Mouse (Mus musculus): Measurements from ENCODE around the gene Spata16.

Gene Spata16

GRCm38 (mm10) chr3:26834178-26835050 is 197.0 kb downstream of the Spata16 start:
- DNase-seq: no peak

GRCm38 (mm10) chr3:26835051-26835755 is 197.8 kb downstream of the Spata16 start:
- no peak for DNase-seq

GRCm38 (mm10) chr3:26845041-26845440 is 207.6 kb downstream of the Spata16 start:
- DNase-seq: no peak

GRCm38 (mm10) chr3:26847935-26848334 is 210.5 kb downstream of the Spata16 start:
- DNase-seq: no peak

- DNase-seq: no peak
Observed at GRCm38 (mm10) chr3:26850207-26850606, 212.8 kb downstream of the Spata16 start.

GRCm38 (mm10) chr3:26850691-26851563 is 213.5 kb downstream of the Spata16 start:
- DNase-seq: no peak

- no peak for DNase-seq
Observed at GRCm38 (mm10) chr3:26853557-26853956, 216.1 kb downstream of the Spata16 start.

GRCm38 (mm10) chr3:26874706-26875105 is 237.3 kb downstream of the Spata16 start:
- DNase-seq: no peak

GRCm38 (mm10) chr3:26877291-26877690 is 239.9 kb downstream of the Spata16 start:
- DNase-seq: no peak

GRCm38 (mm10) chr3:26916607-26917006 is 279.2 kb downstream of the Spata16 start:
- no peak for DNase-seq

- DNase-seq: no peak
Observed at GRCm38 (mm10) chr3:26920986-26921385, 283.6 kb downstream of the Spata16 start.

GRCm38 (mm10) chr3:26921576-26921975 is 284.2 kb downstream of the Spata16 start:
- DNase-seq: no peak

GRCm38 (mm10) chr3:26923391-26923790 is 286.0 kb downstream of the Spata16 start:
- DNase-seq: no peak

- DNase-seq: no peak
Observed at GRCm38 (mm10) chr3:26924212-26924611, 286.8 kb downstream of the Spata16 start.

GRCm38 (mm10) chr3:26933079-26933478 is 295.7 kb downstream of the Spata16 start:
- no peak for DNase-seq

- no peak for DNase-seq
Observed at GRCm38 (mm10) chr3:26936897-26937590, 299.6 kb downstream of the Spata16 start.

GRCm38 (mm10) chr3:26966776-26967175 is 329.4 kb downstream of the Spata16 start:
- DNase-seq: no peak

- no peak for DNase-seq
Observed at GRCm38 (mm10) chr3:26968852-26969513, 331.6 kb downstream of the Spata16 start.

GRCm38 (mm10) chr3:26970529-26970928 is 333.1 kb downstream of the Spata16 start:
- DNase-seq: no peak

- no peak for DNase-seq
Observed at GRCm38 (mm10) chr3:26971276-26971675, 333.9 kb downstream of the Spata16 start.

- no peak for DNase-seq
Observed at GRCm38 (mm10) chr3:26972105-26972504, 334.7 kb downstream of the Spata16 start.

- DNase-seq: no peak
Observed at GRCm38 (mm10) chr3:26979603-26980002, 342.2 kb downstream of the Spata16 start.

All from liver (tissue).